Mouse (Mus musculus): ENCODE measurements around the gene Fam189b. TPM values are rescaled to one million over a fixed set of nuclear protein-coding genes. Genes with fewer than 3 reads are reported as not detected.

Gene Fam189b
- total RNA-seq, 2 experiments from 2014 or later = 61.6 to 64.9 TPM

- no peak for DNase-seq (ENCODE audit: low spot score in 2 of 2)
- intact Hi-C loops (cut with DNase I) = no loop called here
These were observed 41.9 kb downstream of the Fam189b start for GRCm38 (mm10) chr3:89224796-89225195.

- intact Hi-C loops (cut with DNase I) = no loop called here
- DNase-seq (ENCODE audit: low spot score in 2 of 2) = no peak
These were observed 42.4 kb downstream of the Fam189b start for GRCm38 (mm10) chr3:89225321-89225815.

- intact Hi-C loops (cut with DNase I) = no loop called here
These were observed 43.0 kb downstream of the Fam189b start for GRCm38 (mm10) chr3:89225918-89226317.

GRCm38 (mm10) chr3:89226361-89226760 is 43.4 kb downstream of the Fam189b start:
- intact Hi-C loops (cut with DNase I) = no loop called here
- no peak for DNase-seq (ENCODE audit: low spot score in 2 of 2)

More at GRCm38 (mm10) chr3:89225918-89226317, 43.0 kb downstream of the Fam189b start:
- DNase-seq (ENCODE audit: low spot score in 2 of 2) = peak in 1 of 2 experiments; percentile 65

GRCm38 (mm10) chr3:89226900-89227299 is 44.0 kb downstream of the Fam189b start, which contains the start of gene Mtx1:
Gene Mtx1, minus strand, starts transcription at chr3:89227088.
- intact Hi-C loops (cut with DNase I) = no loop called here
- no peak for DNase-seq (ENCODE audit: low spot score in 2 of 2)

- intact Hi-C loops (cut with DNase I) = loop anchor here (2.0 kb wide), 1 partner anchor 17 kb away; the partner anchor contains the start of gene Krtcap2
- peak; percentile 92 to 97 for DNase-seq (ENCODE audit: low spot score in 2 of 2)
These were observed 44.6 kb downstream of the Fam189b start for GRCm38 (mm10) chr3:89227307-89228179.

GRCm38 (mm10) chr3:89228180-89228549 is 45.2 kb downstream of the Fam189b start:
- intact Hi-C loops (cut with DNase I) = loop anchor here (2.0 kb wide), 1 partner anchor 17 kb away; the partner anchor contains the start of gene Krtcap2
- DNase-seq (ENCODE audit: low spot score in 2 of 2) = peak; percentile 83 to 85

GRCm38 (mm10) chr3:89228836-89229235 is 45.9 kb downstream of the Fam189b start, which contains the start of gene Muc1:
Gene Muc1, plus strand, starts transcription at chr3:89229057.
- intact Hi-C loops (cut with DNase I) = loop anchor here (2.0 kb wide), 1 partner anchor 16 kb away; the partner anchor contains the start of gene Krtcap2
- DNase-seq (ENCODE audit: low spot score in 2 of 2) = no peak

- intact Hi-C loops (cut with DNase I) = loop anchor here (2.0 kb wide), 1 partner anchor 16 kb away; the partner anchor contains the start of gene Krtcap2
- DNase-seq (ENCODE audit: low spot score in 2 of 2) = no peak
These were observed 46.3 kb downstream of the Fam189b start for GRCm38 (mm10) chr3:89229276-89229675.

- intact Hi-C loops (cut with DNase I) = no loop called here
- no peak for DNase-seq (ENCODE audit: low spot score in 2 of 2)
These were observed 47.6 kb downstream of the Fam189b start for GRCm38 (mm10) chr3:89230561-89230960.

GRCm38 (mm10) chr3:89231345-89231744 is 48.4 kb downstream of the Fam189b start:
- intact Hi-C loops (cut with DNase I) = no loop called here
- DNase-seq (ENCODE audit: low spot score in 2 of 2) = no peak

GRCm38 (mm10) chr3:89231772-89232275 is 48.9 kb downstream of the Fam189b start:
- DNase-seq (ENCODE audit: low spot score in 2 of 2) = no peak
- intact Hi-C loops (cut with DNase I) = no loop called here

- intact Hi-C loops (cut with DNase I) = no loop called here
- DNase-seq (ENCODE audit: low spot score in 2 of 2) = no peak
These were observed 49.7 kb downstream of the Fam189b start for GRCm38 (mm10) chr3:89232614-89233013.

GRCm38 (mm10) chr3:89233562-89234110 is 50.7 kb downstream of the Fam189b start:
- intact Hi-C loops (cut with DNase I) = no loop called here
- DNase-seq (ENCODE audit: low spot score in 2 of 2) = no peak

GRCm38 (mm10) chr3:89236516-89236915 is 53.6 kb downstream of the Fam189b start:
- peak in 1 of 2 experiments; percentile 71 for DNase-seq (ENCODE audit: low spot score in 2 of 2)
- intact Hi-C loops (cut with DNase I) = no loop called here

GRCm38 (mm10) chr3:89237682-89238081 is 54.7 kb downstream of the Fam189b start:
- DNase-seq (ENCODE audit: low spot score in 2 of 2) = no peak
- intact Hi-C loops (cut with DNase I) = no loop called here

- DNase-seq (ENCODE audit: low spot score in 2 of 2) = no peak
These were observed 55.6 kb downstream of the Fam189b start for GRCm38 (mm10) chr3:89238494-89238893.

More at GRCm38 (mm10) chr3:89238494-89238893, 55.6 kb downstream of the Fam189b start:
- intact Hi-C loops (cut with DNase I) = no loop called here
